Mouse (Mus musculus) forebrain, postnatal 0 days (tissue): ENCODE data around the gene Hist1h4m. TPM values are rescaled to one million over a fixed set of nuclear protein-coding genes. Genes with fewer than 3 reads are reported as not detected.
A peak's percentile ranks its signal among the peaks of the same experiment; 100 is the strongest.
"Not testable (repeated sequence)": the region's sequence is repeated elsewhere in the genome, so short reads cannot be mapped to it uniquely, and the experiment has no call there.

Experiments used
- ATAC-seq: fragments of 200-750 bp; cut with Nextera tagmentation; 2 replicates; pipeline ENCODE4 v1.8.0; 2017; ENCODE audit warnings: mild to moderate bottlenecking, moderate library complexity
- DNase-seq: peaks from one replicate; pipeline ENCODE4 v3.0.0-alpha.2; 2015
- H3K27ac ChIP-seq: fragments of 300-500 bp; sonication (generic); 2 replicates; pipeline ENCODE4 v1.5.1; 2014; ENCODE audit warnings: low read depth, mild to moderate bottlenecking, antibody characterized with exemption, low read length, moderate library complexity, mixed read lengths
- H3K27me3 ChIP-seq: fragments of 300-500 bp; sonication (generic); 2 replicates; pipeline ENCODE4 v1.6.1; 2014; ENCODE audit warnings: mild to moderate bottlenecking, low read length, mixed read lengths; ENCODE audit not compliant: insufficient read depth
- H3K36me3 ChIP-seq: fragments of 300-500 bp; sonication (generic); 2 replicates; pipeline ENCODE4 v1.6.1; 2014; ENCODE audit warnings: mild to moderate bottlenecking, moderate library complexity; ENCODE audit not compliant: insufficient read depth
- H3K4me1 ChIP-seq: fragments of 300-500 bp; sonication (generic); 2 replicates; pipeline ENCODE4 v1.6.1; 2014; ENCODE audit warnings: antibody characterized with exemption; ENCODE audit not compliant: insufficient read depth
- H3K4me2 ChIP-seq: fragments of 300-500 bp; sonication (generic); 2 replicates; pipeline ENCODE4 v1.6.1; 2014; ENCODE audit warnings: low read depth, mild to moderate bottlenecking, moderate library complexity
- H3K4me3 ChIP-seq: fragments of 300-500 bp; sonication (generic); 2 replicates; pipeline ENCODE4 v1.5.1; 2014; ENCODE audit warnings: low read depth, low read length, mixed read lengths
- H3K9ac ChIP-seq: fragments of 300-500 bp; sonication (generic); 2 replicates; pipeline ENCODE4 v1.6.1; 2014; ENCODE audit warnings: mild to moderate bottlenecking
- H3K9me3 ChIP-seq: fragments of 300-500 bp; sonication (generic); 2 replicates; pipeline ENCODE4 v1.6.1; 2016; ENCODE audit warnings: low read length
- CTCF ChIP-seq: sonication (generic); IDR thresholded peaks from 2 replicates; pipeline ENCODE4 v1.5.1; 2016; ENCODE audit warnings: antibody characterized with exemption, control low read depth, low read depth
- WGBS: fragments of 180-500 bp; shearing (Covaris S2); extraction: QIAGEN DNeasy Blood & Tissue Kit; methylation state at CpG from one replicate; pipeline ENCODE4 v1.1.7; 2014; 5-methylcytosine and 5-hydroxymethylcytosine counted together
- polyA plus RNA-seq: library from polyadenylated mRNA; unstranded; fragments of >200 nt; fragmentation: Nextera tagmentation; extraction: Ambion mirVana; gene quantifications from 2 replicates; pipeline ENCODE4 v1.2.1, GENCODE M21; 2015
- total RNA-seq: library from RNA; depleted of rRNA; stranded (reverse); fragments of >200 nt; gene quantifications from 2 replicates; pipeline ENCODE4 v1.2.3, GENCODE M21; 2014

The Hist1h4m gene
- total and polyA plus RNA-seq, 2 experiments from 2014 or later, result 1.3 TPM; not detected in 1

GRCm38 (mm10) chr13:21789925-21790324 lies 21.6 kb upstream of the Hist1h4m start:
- Histone ChIP-seq H3K9ac (no peak overlapping the region), H3K27me3 (no peaks in the 10 kb centered on the region), H3K4me1 (peaks cover 7% of the 10 kb centered on the region), H3K4me2 (no peak overlapping the region), H3K9me3 (no peaks in the 10 kb centered on the region), H3K4me3 (no peak overlapping the region), H3K27ac (no peak overlapping the region), H3K36me3 (no peaks in the 10 kb centered on the region)
- DNase-seq (no peak), ATAC-seq (no peak)
- WGBS, result 69% methylated on average over 6 of the region's 6 CpGs
- TF ChIP-seq CTCF, result no peak

DNA sequence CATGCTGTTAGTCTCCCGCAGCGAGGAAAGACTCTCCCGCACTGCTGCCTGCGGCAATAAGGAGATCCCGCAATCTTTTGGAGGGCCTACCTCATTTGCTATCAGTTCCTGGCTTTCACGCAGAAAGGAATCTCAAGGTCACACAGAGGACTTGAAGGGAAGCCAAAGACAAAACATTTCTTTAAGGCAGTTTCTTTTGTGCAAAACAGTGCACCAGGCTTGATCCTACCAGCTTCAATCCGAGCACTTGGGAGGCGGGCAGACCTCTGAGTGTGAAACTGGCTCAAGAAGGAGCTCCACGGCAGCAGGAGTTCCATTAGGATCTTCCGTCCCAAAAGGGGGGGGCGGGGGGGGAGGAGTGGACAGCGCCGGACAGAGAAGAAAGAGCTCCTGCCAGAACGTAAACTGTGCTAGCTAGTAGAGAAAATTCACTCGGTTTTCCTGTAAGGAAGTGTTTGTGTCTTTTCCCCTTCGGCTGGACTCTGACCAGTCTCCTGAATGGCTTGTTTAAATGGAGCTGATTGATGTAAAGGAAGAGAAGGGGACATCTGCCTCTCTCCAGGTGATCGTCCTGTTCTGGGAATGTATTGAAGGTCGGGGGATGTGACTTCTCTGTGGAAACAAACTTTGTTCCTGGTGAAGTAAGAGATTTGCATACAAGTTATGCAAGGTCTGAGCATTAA lies 20.8 kb upstream of the Hist1h4m start:
- TF ChIP-seq CTCF, result no peak
- Histone ChIP-seq H3K4me2 (peak overlapping the region; percentile 33), H3K27ac (no peak overlapping the region), H3K9ac (peak overlapping the region; percentile 33; the same call in 1 of the 2 replicates), H3K4me3 (no peak overlapping the region), H3K36me3 (no peaks in the 10 kb centered on the region), H3K9me3 (no peaks in the 10 kb centered on the region), H3K27me3 (no peaks in the 10 kb centered on the region), H3K4me1 (peaks cover 7% of the 10 kb centered on the region)
- 10% methylated on average over 17 of the region's 18 CpGs for WGBS
- ATAC-seq (no peak), DNase-seq (no peak)

DNA sequence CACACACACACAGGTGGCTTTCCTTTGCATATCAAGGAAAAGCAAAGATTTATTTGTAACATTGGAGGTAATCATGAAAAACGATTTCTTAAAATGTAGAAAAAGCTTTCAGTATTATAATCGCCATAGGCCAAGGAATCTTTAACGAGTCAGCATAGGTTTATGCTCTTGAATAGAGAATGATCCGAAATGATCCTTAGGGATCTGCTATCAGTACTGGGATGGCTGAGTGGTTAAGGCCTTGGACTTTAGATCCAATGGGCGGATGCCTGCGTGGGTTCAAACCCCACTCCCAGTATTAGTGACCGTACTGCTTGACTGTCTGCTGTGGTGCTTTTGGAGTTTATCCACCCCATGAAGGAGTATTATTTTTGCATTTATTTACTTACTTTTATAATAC lies 16.0 kb upstream of the Hist1h4m start:
- no peak for DNase-seq
- no peaks in the 10 kb centered on the region for H3K9me3 ChIP-seq
- no peak overlapping the region for H3K9ac ChIP-seq
- H3K27ac ChIP-seq, result no peak overlapping the region
- no peak overlapping the region for H3K4me2 ChIP-seq
- no peak for ATAC-seq
- no peak overlapping the region for H3K4me3 ChIP-seq
- no peaks in the 10 kb centered on the region for H3K36me3 ChIP-seq
- 93% methylated on average over 7 of the region's 7 CpGs for WGBS
- no peak for TF ChIP-seq CTCF
- no peaks in the 10 kb centered on the region for H3K4me1 ChIP-seq
- H3K27me3 ChIP-seq, result no peaks in the 10 kb centered on the region

GRCm38 (mm10) chr13:21797163-21797562 lies 14.4 kb upstream of the Hist1h4m start:
- not testable (repeated sequence) for DNase-seq, ATAC-seq, H3K4me3 ChIP-seq

GRCm38 (mm10) chr13:21803058-21803457 lies 8.5 kb upstream of the Hist1h4m start:
- not testable (repeated sequence) for H3K4me3 ChIP-seq, H3K27ac ChIP-seq, H3K4me2 ChIP-seq, H3K9ac ChIP-seq, DNase-seq, H3K4me1 ChIP-seq, H3K9me3 ChIP-seq, H3K27me3 ChIP-seq, H3K36me3 ChIP-seq
- no CpG with 5 or more reads among the region's 4 CpGs for WGBS
- peak; percentile 89 for ATAC-seq

More at GRCm38 (mm10) chr13:21797163-21797562, 14.4 kb upstream of the Hist1h4m start:
- H3K27me3 ChIP-seq, H3K4me1 ChIP-seq, H3K27ac ChIP-seq, H3K4me2 ChIP-seq, H3K36me3 ChIP-seq, H3K9me3 ChIP-seq, H3K9ac ChIP-seq: not testable (repeated sequence)

DNA sequence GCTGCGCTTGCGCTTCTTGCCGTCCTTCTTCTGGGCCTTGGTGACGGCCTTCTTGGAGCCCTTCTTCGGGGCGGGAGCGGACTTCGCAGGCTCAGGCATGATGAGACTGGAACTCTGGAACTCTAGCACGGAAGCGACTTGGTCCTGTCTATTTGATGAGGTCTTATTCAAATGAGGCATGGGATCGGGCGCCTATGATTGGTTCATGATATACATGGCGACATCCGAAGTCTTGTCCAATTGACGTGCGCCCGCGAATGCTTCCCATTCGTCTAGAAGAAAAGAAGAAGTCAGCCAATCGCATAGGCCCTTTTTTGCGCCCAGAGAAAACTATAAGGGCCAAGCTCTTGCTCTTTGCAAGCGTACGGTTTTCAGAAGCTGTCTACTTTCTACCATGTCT lies 1.5 kb upstream of the Hist1h4m start, which contains the start of the genes Hist1h2bq and Hist1h2ao:
Gene Hist1h2bq (minus strand): TSS at position 125 of the 400 bp plus-strand sequence.
Gene Hist1h2ao (plus strand): TSS at position 393 of the 400 bp plus-strand sequence.
- H3K9me3 ChIP-seq, H3K9ac ChIP-seq, H3K27ac ChIP-seq, H3K4me2 ChIP-seq, H3K27me3 ChIP-seq, H3K4me1 ChIP-seq, DNase-seq, H3K36me3 ChIP-seq, H3K4me3 ChIP-seq: not testable (repeated sequence)
- no CpG with 5 or more reads among the region's 23 CpGs for WGBS
- ATAC-seq, result peak; percentile 97

DNA sequence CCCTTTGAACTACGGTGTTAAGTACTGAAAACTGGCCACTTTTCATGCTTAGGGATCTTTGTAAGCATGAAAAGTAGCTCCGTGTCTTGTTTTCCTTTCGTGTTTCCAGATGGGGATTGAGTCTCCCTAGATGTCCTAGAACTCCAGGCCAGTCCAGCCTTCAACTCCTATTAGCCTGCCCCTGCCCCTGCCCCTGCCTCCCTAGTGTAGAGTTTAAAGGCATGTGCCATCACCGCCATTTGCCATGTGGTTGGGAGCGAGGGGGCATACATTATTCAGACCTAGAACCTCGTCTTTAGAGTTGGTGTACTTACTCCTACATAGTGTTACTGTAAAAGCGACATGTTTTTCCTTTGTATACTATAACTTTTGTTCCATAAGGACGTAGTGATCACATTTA lies 472 bp upstream of the Hist1h4m start:
- H3K4me1 ChIP-seq, H3K9ac ChIP-seq: not testable (repeated sequence)

GRCm38 (mm10) chr13:21812092-21812491 lies 546 bp downstream of the Hist1h4m start:
- H3K4me2 ChIP-seq, result peak overlapping the region; percentile 41
- DNase-seq, H3K27me3 ChIP-seq, H3K9me3 ChIP-seq, H3K4me1 ChIP-seq, H3K27ac ChIP-seq, H3K9ac ChIP-seq, H3K4me3 ChIP-seq, H3K36me3 ChIP-seq: not testable (repeated sequence)
- WGBS, result 0% methylated on average over 13 of the region's 14 CpGs
- ATAC-seq, result peak; percentile 9; the same call in 1 of the 2 replicates

More for the DNA sequence above, 472 bp upstream of the Hist1h4m start:
- no CpG with 5 or more reads among the region's 8 CpGs for WGBS
- not testable (repeated sequence) for H3K4me2 ChIP-seq, H3K36me3 ChIP-seq, H3K27me3 ChIP-seq, H3K9me3 ChIP-seq, DNase-seq, H3K27ac ChIP-seq, H3K4me3 ChIP-seq
- peak; percentile 3; the same call in 1 of the 2 replicates for ATAC-seq

DNA sequence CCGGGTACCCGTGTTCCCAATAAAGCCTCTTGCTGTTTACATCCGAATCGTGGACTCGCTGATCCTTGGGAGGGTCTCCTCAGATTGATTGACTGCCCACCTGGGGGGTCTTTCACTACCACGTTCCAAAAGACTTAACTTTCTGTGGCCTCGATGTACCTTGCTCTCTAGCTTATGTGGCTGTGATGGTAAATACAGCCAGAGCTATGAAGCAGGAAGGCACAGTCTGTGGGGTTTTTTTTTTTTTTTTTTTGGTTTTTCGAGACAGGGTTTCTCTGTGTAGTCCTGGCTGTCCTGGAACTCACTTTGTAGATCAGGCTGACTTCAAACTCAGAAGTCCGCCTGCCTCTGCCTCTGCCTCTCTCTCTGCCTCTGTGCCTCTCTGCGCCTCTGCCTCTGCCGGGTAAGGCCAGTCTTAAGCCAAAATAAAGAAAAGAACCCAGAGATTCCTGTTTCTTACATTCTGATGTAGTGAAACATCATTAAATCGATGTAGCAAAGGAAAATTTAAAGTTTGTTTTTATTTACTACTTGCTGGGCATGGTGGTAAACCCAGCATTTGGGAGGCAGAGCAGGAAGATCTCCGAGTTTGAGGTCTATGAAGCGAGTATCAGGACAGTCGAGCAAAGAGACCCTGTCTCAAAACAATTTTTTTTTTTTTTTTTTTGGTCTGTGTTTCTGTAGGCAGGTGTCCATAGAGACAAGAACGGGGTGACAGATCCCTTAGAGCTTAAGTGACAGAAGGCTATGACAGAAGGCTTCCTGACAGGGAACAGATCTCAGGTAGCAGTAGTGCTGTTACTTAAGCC lies 8.7 kb downstream of the Hist1h4m start:
- H3K4me3 ChIP-seq, H3K27ac ChIP-seq, H3K4me1 ChIP-seq, DNase-seq, H3K9me3 ChIP-seq, H3K27me3 ChIP-seq, ATAC-seq, H3K4me2 ChIP-seq, H3K9ac ChIP-seq, H3K36me3 ChIP-seq: not testable (repeated sequence)
- WGBS, result 62% methylated on average over 7 of the region's 16 CpGs
